Mouse (Mus musculus): ENCODE data around the gene Asf1b. TPM values are rescaled to one million over a fixed set of nuclear protein-coding genes. Genes with fewer than 3 reads are reported as not detected.
"Not testable (repeated sequence)": the region's sequence is repeated elsewhere in the genome, so short reads cannot be mapped to it uniquely, and the experiment has no call there.

Asf1b gene
- total RNA-seq, 2 experiments from 2014 or later, result 0.39 to 1.2 TPM

GRCm38 (mm10) chr8:83955958-83956218 lies 581 bp downstream of the Asf1b start:
- DNase-seq (ENCODE audit: extremely low spot score in 1 of 2, low spot score in 1 of 2), result no peak

GRCm38 (mm10) chr8:83956789-83957188 lies 1.5 kb downstream of the Asf1b start:
- no peak for DNase-seq (ENCODE audit: extremely low spot score in 1 of 2, low spot score in 1 of 2)

DNA sequence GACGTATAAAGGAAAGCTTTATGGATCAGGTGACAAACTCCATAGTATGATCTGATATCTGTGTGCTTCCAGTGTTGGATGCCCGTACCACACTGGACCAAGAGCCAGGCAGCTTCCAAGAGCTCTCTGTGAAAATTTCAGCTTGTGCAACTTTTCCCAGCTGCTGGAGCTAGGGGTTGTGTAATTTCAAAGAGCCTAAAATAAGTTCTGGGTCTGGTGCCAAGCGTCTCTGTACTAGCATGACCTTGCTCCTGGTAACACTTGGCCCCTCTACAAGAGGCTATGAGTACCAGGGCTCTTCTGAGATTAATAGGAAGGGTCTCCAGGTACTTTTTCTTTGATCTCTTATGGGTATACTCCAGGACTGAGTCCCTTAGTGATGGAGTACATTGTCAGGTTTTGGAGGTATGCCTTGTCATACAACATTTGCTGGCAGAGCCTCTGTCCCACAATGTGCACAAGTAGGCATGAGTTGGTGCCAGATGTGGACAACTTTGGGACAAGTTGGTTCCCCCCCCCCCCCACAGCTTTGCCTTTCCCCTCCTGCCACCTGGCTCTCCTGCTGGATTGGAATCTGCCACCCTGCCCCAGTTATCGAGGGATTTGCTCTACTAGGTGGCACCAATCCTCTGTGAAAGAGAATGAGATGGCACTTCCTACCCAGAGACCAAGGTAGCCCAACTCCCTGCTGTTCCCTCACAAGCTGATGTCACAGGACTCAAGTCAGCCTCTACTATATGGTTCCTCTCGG lies 8.9 kb downstream of the Asf1b start:
- no peak for DNase-seq (ENCODE audit: extremely low spot score in 1 of 2, low spot score in 1 of 2)

- DNase-seq (ENCODE audit: extremely low spot score in 1 of 2, low spot score in 1 of 2), result no peak
These were observed 12.4 kb downstream of the Asf1b start for GRCm38 (mm10) chr8:83967701-83968100.

GRCm38 (mm10) chr8:83971121-83971520 lies 15.8 kb downstream of the Asf1b start:
- DNase-seq (ENCODE audit: extremely low spot score in 1 of 2, low spot score in 1 of 2), result no peak

DNA sequence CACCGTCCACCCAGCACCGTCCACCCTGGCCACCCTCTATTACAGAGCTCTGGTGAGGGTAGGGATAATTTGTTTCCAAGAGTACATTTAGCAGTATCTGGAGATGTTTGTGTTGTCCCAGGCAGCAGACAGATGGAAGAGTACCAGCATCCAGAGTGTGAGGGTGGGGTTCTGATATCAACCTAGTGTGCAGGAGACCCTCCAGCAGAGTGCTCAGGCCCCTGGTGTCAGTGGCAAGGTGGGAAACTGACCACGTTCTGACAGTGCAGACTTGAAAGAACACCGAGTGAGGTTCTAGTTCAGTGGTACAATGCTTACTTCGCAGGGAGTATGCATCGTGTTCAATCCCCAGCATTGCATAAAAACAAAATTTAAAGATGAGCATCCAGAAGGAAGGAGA lies 16.4 kb downstream of the Asf1b start:
- DNase-seq (ENCODE audit: extremely low spot score in 1 of 2, low spot score in 1 of 2), result no peak

DNA sequence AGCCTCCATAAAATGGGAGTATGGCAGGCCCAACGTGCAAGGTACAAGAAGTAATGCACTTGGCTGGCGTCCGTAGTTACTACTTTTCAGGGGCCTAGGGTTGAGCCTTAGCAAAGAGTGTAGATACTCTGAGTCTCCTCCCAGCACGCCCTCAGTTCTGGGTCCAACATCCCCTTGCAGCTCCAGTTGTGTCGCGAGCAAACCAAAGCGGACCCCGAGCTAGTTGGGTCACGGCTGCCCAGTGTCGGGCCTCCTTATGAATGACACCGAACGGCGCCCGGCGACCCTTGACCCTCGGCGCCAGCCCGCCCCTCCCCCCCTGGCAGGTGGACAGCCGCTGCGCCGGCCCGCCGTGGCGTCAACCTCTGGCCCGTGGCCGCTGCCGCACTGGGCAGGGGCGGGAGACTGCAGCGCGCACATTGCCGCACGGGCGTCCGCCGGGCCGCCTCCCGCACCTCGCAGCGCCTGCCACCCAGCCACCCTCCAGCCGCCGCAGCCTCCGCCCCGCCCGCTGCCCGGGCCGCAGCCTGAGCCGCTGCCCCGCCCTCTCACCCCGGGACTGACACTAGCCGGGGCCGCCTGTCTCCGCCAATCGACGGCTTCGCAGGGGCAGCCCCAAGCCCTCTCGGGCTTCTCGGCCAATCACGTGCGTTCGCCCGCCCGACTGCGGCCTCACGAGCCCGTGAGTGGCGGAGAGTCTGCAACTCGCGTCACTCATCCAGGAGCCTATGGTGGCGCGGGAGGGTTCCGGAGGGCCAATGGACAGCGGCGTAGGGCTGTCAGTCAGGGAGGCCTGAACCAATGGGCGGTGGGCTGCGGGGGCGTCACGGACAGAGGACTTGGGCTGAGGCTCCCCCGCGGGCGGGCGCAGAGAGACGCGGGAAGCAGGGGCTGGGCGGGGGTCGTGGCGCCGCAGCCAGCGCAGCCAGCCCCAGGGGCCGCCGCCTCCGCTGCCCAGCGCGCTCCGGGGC lies 17.1 kb downstream of the Asf1b start, which contains the start of gene Prkaca:
TSS of gene Prkaca (plus strand) at position 844 of the 971 bp plus-strand sequence.
- peak; percentile 93 to 95 for DNase-seq (ENCODE audit: extremely low spot score in 1 of 2, low spot score in 1 of 2)

DNA sequence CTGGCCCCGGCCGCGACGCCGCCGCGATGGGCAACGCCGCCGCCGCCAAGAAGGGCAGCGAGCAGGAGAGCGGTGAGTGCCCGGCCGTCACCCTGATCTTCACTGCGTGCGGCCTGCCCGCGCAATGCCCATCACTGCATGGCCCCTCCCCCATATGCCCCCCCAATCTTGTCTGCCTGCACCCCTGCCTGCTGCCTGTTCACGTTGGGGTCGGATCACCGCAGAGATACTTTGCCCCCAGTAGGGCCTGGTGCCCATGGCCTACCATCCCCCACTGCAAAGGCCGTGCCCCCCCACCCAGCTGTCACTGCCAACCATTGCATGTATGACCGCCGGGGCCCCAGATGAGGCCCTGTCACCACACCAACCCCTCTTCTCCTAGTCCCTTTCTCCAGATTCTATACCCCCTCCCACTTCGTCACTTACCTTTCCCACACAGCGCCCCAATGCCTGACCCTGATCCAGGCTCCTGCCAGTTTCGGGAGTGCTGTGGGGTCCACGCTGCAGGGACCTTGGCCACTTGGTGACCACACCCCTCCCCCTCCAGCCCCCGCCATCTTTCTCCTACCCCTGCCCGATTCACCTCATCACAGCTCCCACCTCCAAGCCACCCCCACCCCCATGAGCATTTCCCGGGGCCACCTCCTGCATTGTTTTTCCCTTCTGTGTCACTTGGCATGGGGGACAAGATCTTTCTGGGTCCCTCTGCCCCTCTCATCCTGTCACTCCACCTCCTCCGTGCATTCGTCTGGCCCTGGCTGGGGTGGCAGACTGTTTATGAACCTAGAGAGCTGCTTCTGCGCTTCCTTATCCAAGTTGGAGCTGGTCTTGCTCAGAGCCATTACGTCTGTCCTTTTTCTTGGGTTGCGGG lies 18.1 kb downstream of the Asf1b start:
- DNase-seq (ENCODE audit: extremely low spot score in 1 of 2, low spot score in 1 of 2), result no peak

GRCm38 (mm10) chr8:83974521-83974920 lies 19.2 kb downstream of the Asf1b start:
- DNase-seq (ENCODE audit: extremely low spot score in 1 of 2, low spot score in 1 of 2), result no peak

GRCm38 (mm10) chr8:83976101-83976630 lies 20.9 kb downstream of the Asf1b start:
- DNase-seq (ENCODE audit: extremely low spot score in 1 of 2, low spot score in 1 of 2), result no peak

GRCm38 (mm10) chr8:83976779-83977350 lies 21.6 kb downstream of the Asf1b start:
- no peak for DNase-seq (ENCODE audit: extremely low spot score in 1 of 2, low spot score in 1 of 2)

DNA sequence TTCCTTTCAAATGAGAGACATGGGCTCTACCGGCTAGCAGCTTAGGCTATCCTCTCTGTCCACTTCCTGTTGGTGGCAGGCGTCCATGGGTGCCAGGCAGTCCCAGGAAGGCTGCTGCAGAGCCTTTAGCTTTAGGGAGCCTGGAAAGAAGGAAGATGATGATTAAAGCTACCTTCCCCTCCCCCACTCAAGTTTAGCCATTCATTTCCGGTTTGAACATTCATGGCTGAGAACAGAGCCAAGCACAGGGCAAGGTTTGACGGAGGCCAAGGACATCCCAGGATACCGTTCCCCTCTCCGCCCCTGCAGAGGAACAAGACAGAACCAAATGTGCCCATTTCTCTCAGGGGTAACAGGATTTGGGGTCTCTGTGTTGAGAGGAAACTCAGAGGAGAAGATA lies 22.3 kb downstream of the Asf1b start:
- no peak for DNase-seq (ENCODE audit: extremely low spot score in 1 of 2, low spot score in 1 of 2)

GRCm38 (mm10) chr8:83978200-83978599 lies 22.9 kb downstream of the Asf1b start:
- DNase-seq (ENCODE audit: extremely low spot score in 1 of 2, low spot score in 1 of 2), result no peak

- no peak for DNase-seq (ENCODE audit: extremely low spot score in 1 of 2, low spot score in 1 of 2)
These were observed 24.9 kb downstream of the Asf1b start for GRCm38 (mm10) chr8:83980250-83980649.

DNA sequence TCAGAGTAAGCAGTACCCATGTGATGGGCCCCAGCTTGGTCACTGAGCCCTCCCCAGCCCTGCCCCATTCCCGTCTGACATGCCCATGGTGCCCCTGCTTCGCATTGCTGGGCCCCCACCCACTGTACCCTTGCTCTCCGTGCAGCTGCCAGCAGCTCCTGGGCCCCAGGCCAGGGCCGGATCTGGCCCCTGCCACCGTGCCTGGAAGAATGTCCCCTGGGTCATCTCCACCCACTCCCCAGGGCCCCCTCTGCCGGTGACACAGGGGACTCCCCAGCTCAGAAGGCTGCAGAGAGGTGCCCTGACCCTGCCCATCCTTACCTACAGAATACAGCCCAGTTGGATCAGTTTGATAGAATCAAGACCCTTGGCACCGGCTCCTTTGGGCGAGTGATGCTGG lies 25.5 kb downstream of the Asf1b start:
- no peak for DNase-seq (ENCODE audit: extremely low spot score in 1 of 2, low spot score in 1 of 2)

GRCm38 (mm10) chr8:83981533-83981932 lies 26.2 kb downstream of the Asf1b start:
- no peak for DNase-seq (ENCODE audit: extremely low spot score in 1 of 2, low spot score in 1 of 2)

DNA sequence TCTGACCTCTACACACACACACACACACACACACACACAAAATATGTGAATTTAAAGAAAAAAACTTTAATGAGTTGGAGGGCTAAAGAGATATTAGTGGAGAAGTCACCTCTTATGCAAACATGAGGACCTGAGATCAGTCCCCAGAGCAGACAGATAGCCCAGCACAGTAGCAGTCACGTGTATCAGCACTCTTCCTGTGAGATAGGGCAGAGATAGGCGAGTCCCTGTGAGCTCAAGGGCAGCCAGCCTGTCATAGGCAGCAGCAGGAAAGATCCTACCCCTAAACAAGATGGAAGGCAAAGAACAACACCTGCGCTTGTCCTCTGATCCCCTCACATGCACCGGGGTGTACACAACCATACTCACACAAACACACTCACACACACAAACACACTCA lies 27.1 kb downstream of the Asf1b start:
- no peak for DNase-seq (ENCODE audit: extremely low spot score in 1 of 2, low spot score in 1 of 2)

DNA sequence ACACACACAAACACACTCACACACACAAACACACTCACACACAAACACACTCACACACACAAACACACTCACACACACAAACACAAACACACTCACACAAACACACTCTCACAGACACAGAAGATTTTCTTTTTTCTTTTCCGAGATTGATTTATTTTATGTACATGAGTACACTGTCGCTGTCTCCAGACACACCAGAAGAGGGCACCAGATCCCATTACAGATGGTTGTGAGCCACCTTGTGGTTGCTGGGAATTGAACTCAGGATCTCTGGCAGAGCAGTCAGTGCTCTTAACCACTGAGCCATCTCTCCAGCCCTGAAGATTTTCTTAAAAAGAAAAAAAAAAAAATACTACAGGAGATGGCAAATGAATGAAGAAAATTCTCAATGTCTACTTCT lies 27.9 kb downstream of the Asf1b start:
- not testable (repeated sequence) for DNase-seq (ENCODE audit: extremely low spot score in 1 of 2, low spot score in 1 of 2)

DNA sequence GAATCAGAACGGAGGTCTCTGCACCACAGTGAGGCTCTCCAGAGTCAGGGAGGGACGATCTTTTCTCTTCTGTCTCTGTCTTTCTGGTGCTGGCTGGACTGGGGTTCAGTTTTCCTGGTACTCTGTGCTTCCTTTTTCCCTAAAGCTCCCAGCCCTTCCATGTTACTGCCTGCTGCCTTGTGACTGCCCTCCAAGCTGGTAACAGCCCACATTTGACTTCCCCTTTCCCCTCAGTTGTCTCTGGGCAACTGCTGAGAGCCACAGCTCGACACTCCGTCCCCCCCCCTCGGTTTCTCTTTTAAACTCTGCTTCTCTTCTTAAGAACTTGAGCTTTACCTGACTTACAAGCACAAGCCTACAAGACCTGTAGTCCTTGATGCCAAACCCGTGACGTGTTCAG lies 33.9 kb downstream of the Asf1b start:
- DNase-seq (ENCODE audit: extremely low spot score in 1 of 2, low spot score in 1 of 2), result no peak

GRCm38 (mm10) chr8:83990170-83990569 lies 34.9 kb downstream of the Asf1b start:
- no peak for DNase-seq (ENCODE audit: extremely low spot score in 1 of 2, low spot score in 1 of 2)

All from layer of hippocampus, postnatal 25 days (tissue).